Mouse (Mus musculus) lung, postnatal 0 days (tissue): ENCODE results near the gene Ndufaf8.

Experiments used
- CTCF ChIP-seq: IDR thresholded peaks from 2 replicates; pipeline ENCODE4 v1.5.1; 2016; ENCODE audit warnings: antibody characterized with exemption, mild to moderate bottlenecking
- EP300 ChIP-seq: IDR thresholded peaks from 2 replicates; pipeline ENCODE4 v1.6.1; 2016; ENCODE audit warnings: antibody characterized with exemption, mild to moderate bottlenecking, control low read depth

GRCm38 (mm10) chr11:120126845-120127244 is 28.1 kb downstream of the Ndufaf8 start:
- TF ChIP-seq CTCF, result 0 out of 2 replicates have a peak, but pooled peaks have one; percentile 2
- TF ChIP-seq EP300, result no peak
